18 mouse cellular contexts compared by ENCODE assay signal in the genomic region with DNA sequence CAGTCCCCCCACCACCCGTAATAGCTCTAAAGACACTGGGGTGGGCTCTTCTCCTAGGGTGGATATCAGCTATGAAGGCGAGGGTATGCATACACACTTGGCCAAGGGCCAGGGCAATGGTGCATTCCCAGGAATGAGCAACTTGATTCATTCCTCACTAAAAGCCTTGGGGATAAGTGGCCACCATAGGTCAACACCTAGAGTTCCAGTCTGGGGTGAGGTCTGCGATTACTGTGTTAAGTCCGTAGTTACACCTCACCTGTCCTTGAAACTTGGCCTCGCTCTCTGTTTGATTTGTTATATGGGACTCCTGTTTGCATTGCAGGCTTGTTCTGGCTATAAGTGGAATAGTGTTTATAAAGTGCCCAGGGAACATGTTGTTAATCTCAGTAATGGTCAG.
DNase-seq lines count a peak whose midpoint lies in the region; ATAC-seq and TF ChIP-seq lines count a peak whose summit lies in the region.
"Had no signal": no experiment of that assay in that cellular context is flagged by ENCODE, and none has a peak within 500 bp of the region (broad histone marks: within the 10 kb centered on the region; RNA-seq: fewer than 3 reads in every experiment).

No protein-coding gene starts in this region.

- TF ChIP-seq EP300 in liver, postnatal 0 days (IDR thresholded peaks at IDR 0.05; ENCODE audit: low read depth), result no peak

- H3K27ac ChIP-seq in liver, adult 2 months (replicated peaks; ENCODE audit: insufficient read depth, low read depth, low read length), result peak overlapping the region; percentile 32
- H3K27ac ChIP-seq in liver, postnatal 0 days (ENCODE audit: low read depth), result no peak overlapping the region
- H3K27ac ChIP-seq in stomach, embryonic 14.5 days (ENCODE audit: low read length), result no peak overlapping the region
- H3K27ac ChIP-seq: embryonic facial prominence, embryonic 12.5 days; forebrain, embryonic 12.5 days had no signal

- H3K79me2 ChIP-seq in liver, adult 2 months (ENCODE audit: control insufficient read depth, insufficient read depth, low read length), result peaks cover 71% of the 10 kb centered on the region

- H3K4me2 ChIP-seq in liver, postnatal 0 days (ENCODE audit: low read depth, low read length), result no peak overlapping the region
- no peak overlapping the region for H3K4me2 ChIP-seq in stomach, embryonic 14.5 days (replicated peaks; ENCODE audit: low read depth, low read length)
- H3K4me2 ChIP-seq: embryonic facial prominence, embryonic 12.5 days; forebrain, embryonic 12.5 days had no signal

- no peaks in the 10 kb centered on the region for H3K27me3 ChIP-seq in liver, adult 2 months (ENCODE audit: control insufficient read depth, insufficient read depth, low read length)
- H3K27me3 ChIP-seq in liver, postnatal 0 days (ENCODE audit: insufficient read depth, low read length), result no peaks in the 10 kb centered on the region
- no peaks in the 10 kb centered on the region for H3K27me3 ChIP-seq in stomach, embryonic 14.5 days (ENCODE audit: control insufficient read depth, insufficient read depth, low read length)
- H3K27me3 ChIP-seq: embryonic facial prominence, embryonic 12.5 days; forebrain, embryonic 12.5 days had no signal

- H3K4me3 ChIP-seq in liver, adult 2 months (ENCODE audit: insufficient read depth, low read depth, low read length), result no peak overlapping the region
- H3K4me3 ChIP-seq in liver, postnatal 0 days (ENCODE audit: low read depth, low read length), result no peak overlapping the region
- no peak overlapping the region for H3K4me3 ChIP-seq in lung, adult 2 months (replicated peaks; ENCODE audit: extremely low read depth, low read depth, low read length)
- H3K4me3 ChIP-seq in stomach, embryonic 14.5 days (ENCODE audit: low read depth, low read length), result no peak overlapping the region
- H3K4me3 ChIP-seq: embryonic facial prominence, embryonic 12.5 days; forebrain, embryonic 12.5 days had no signal

- DNase-seq in liver, adult 2 months (ENCODE audit: extremely low read depth, low read depth, low spot score), result peak; percentile 58
- no peak for DNase-seq in liver, postnatal 0 days
- DNase-seq in kidney, adult 9 months, result peak; percentile 49
- DNase-seq in lung, adult 2 months, result peak; percentile 66
- no peak for DNase-seq in spleen, postnatal 36 days (ENCODE audit: low spot score in 2 of 2)
- no peak for DNase-seq in adipocyte (ENCODE audit: low spot score)
- DNase-seq in yolk sac, embryonic 10.5 days (ENCODE audit: low spot score), result no peak
- DNase-seq: cerebellum, postnatal 14 days; heart, adult 18-20 months; heart, postnatal 14 days; midbrain, embryonic 14.5 days; retina, postnatal 1 day had no signal

- H3K36me3 ChIP-seq in liver, adult 2 months (ENCODE audit: control insufficient read depth, insufficient read depth, low read length), result no peaks in the 10 kb centered on the region
- H3K36me3 ChIP-seq in liver, postnatal 0 days (replicated peaks; ENCODE audit: insufficient read depth, low read length), result no peaks in the 10 kb centered on the region
- no peaks in the 10 kb centered on the region for H3K36me3 ChIP-seq in stomach, embryonic 14.5 days (ENCODE audit: control insufficient read depth, insufficient read depth, low read length)
- H3K36me3 ChIP-seq: embryonic facial prominence, embryonic 12.5 days; forebrain, embryonic 12.5 days had no signal

- TF ChIP-seq POLR2A in liver, adult 2 months (IDR thresholded peaks at IDR 0.05; ENCODE audit: extremely low read depth, insufficient read depth, low read length), result no peak
- TF ChIP-seq POLR2A in lung, adult 2 months (IDR thresholded peaks at IDR 0.05; ENCODE audit: borderline replicate concordance, extremely low read depth, low read depth, low read length), result no peak

- H3K9me3 ChIP-seq in liver, postnatal 0 days (ENCODE audit: low read length), result no peaks in the 10 kb centered on the region
- H3K9me3 ChIP-seq in stomach, embryonic 14.5 days (ENCODE audit: control insufficient read depth, low read depth, low read length), result no peaks in the 10 kb centered on the region
- H3K9me3 ChIP-seq: embryonic facial prominence, embryonic 12.5 days; forebrain, embryonic 12.5 days had no signal

- peaks cover 41% of the 10 kb centered on the region for H3K4me1 ChIP-seq in liver, adult 2 months (ENCODE audit: control insufficient read depth, insufficient read depth, low read length)
- H3K4me1 ChIP-seq in liver, postnatal 0 days (ENCODE audit: insufficient read depth), result peaks cover 49% of the 10 kb centered on the region
- peaks cover 24% of the 10 kb centered on the region for H3K4me1 ChIP-seq in lung, adult 2 months (ENCODE audit: control insufficient read depth, insufficient read depth, low read length)
- 0 out of 2 replicates have a peak, but pooled peaks cover 4% of the 10 kb centered on the region for H3K4me1 ChIP-seq in stomach, embryonic 14.5 days (ENCODE audit: control insufficient read depth, insufficient read depth, low read length)

- H3K9ac ChIP-seq in liver, adult 2 months (ENCODE audit: low read depth, low read length), result no peak overlapping the region
- no peak overlapping the region for H3K9ac ChIP-seq in liver, postnatal 0 days (replicated peaks)
- H3K9ac ChIP-seq in stomach, embryonic 14.5 days (replicated peaks; ENCODE audit: low read depth, low read length), result no peak overlapping the region
- H3K9ac ChIP-seq: embryonic facial prominence, embryonic 12.5 days; forebrain, embryonic 12.5 days; liver, embryonic 14.5 days had no signal

- TF ChIP-seq CTCF in liver, adult 2 months (IDR thresholded peaks at IDR 0.05; ENCODE audit: low read depth, low read length), result no peak
- no peak for TF ChIP-seq CTCF in liver, postnatal 0 days (IDR thresholded peaks at IDR 0.05; ENCODE audit: low read depth)
- TF ChIP-seq CTCF in lung, adult 2 months (IDR thresholded peaks at IDR 0.05; ENCODE audit: insufficient read depth, low read length), result no peak

- no peak for ATAC-seq in liver, postnatal 0 days
- ATAC-seq in stomach, embryonic 14.5 days (ENCODE audit: insufficient number of reproducible peaks, insufficient read depth, low FRiP score, low read depth), result peak; percentile 31; the same call in 1 of the 2 replicates
- ATAC-seq: activated CD4-positive, CD25-positive, alpha-beta regulatory T cell, adult 4 months; inflammation-experienced regulatory T-cells, adult 6 months had no signal

- WGBS in liver, adult 2 months, result 53% methylated on average over 5 of the region's 5 CpGs
- 69% methylated on average over 5 of the region's 5 CpGs for WGBS in liver, postnatal 0 days (ENCODE audit: insufficient replicate concordance)
- 69% methylated on average over 5 of the region's 5 CpGs for WGBS in lung, adult 2 months
- WGBS in stomach, embryonic 14.5 days, result 35% methylated on average over 5 of the region's 5 CpGs

Comparison
In these comparisons a context has a peak if more than half of its experiments do, and no peak if none do; other contexts are left out.
1. DNase-seq: peak in liver, adult 2 months (single experiment), kidney, adult 9 months (single experiment) and lung, adult 2 months (single experiment); none in liver, postnatal 0 days (single experiment), spleen, postnatal 36 days (0 of 2), adipocyte (single experiment) and yolk sac, embryonic 10.5 days (single experiment).